Mouse (Mus musculus): ENCODE measurements around the gene Npw.

GRCm38 (mm10) chr17:24686514-24686913 lies 28.3 kb upstream of the Npw start:
- no peak for TF ChIP-seq POLR2A (IDR thresholded peaks at IDR 0.05; ENCODE audit: control insufficient read depth, extremely low read depth, insufficient read depth, low read length, poor library complexity)
- TF ChIP-seq CTCF (IDR thresholded peaks at IDR 0.05; ENCODE audit: borderline replicate concordance, control insufficient read depth, extremely low read depth, insufficient read depth, low read length, poor library complexity), result no peak

All from thymus, adult 2 months (tissue).